Mouse (Mus musculus): ENCODE results near the gene Tubb4a. TPM values are rescaled to one million over a fixed set of nuclear protein-coding genes. Genes with fewer than 3 reads are reported as not detected.

Tubb4a gene
- total RNA-seq, 2 experiments from 2014 or later = 3.3 to 3.9 TPM

DNA sequence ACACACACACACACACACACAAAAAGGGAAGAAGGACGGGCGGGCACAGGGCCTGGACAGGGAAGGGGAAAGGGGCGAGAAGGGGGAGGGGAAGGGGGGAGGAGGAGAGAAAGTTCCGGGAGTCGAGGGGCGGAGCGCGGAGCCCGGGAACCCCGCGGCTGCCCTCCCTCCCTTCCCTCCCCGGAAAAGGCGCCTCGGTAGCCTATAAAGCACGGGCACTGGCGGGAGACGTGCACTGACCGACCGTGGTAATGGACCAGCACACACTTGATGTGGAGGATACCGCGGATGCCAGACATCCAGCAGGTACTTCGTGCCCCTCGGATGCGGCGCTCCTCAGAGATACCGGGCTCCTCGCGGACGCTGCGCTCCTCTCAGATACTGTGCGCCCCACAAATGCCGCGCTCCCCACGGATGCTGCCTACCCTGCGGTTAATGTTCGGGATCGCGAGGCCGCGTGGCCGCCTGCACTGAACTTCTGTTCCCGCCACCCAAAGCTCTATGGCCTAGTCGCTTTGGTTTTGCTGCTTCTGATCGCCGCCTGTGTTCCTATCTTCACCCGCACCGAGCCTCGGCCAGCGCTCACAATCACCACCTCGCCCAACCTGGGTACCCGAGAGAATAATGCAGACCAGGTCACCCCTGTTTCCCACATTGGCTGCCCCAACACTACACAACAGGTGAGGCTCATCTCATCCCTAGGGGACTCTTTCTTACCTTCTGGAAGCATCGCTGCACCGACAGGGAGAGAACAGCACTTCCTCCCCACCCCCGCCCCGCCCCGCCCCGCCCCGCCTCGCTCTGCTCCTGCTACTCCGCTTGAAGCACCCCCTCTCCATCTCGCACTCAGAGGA lies 17.8 kb upstream of the Tubb4a start, which contains the start of gene Tnfsf9:
Tnfsf9 (plus strand) TSS at position 145 of the 854 bp plus-strand sequence.
- intact Hi-C loops (cut with DNase I) = no loop called here
- DNase-seq = peak; percentile 36 to 51

DNA sequence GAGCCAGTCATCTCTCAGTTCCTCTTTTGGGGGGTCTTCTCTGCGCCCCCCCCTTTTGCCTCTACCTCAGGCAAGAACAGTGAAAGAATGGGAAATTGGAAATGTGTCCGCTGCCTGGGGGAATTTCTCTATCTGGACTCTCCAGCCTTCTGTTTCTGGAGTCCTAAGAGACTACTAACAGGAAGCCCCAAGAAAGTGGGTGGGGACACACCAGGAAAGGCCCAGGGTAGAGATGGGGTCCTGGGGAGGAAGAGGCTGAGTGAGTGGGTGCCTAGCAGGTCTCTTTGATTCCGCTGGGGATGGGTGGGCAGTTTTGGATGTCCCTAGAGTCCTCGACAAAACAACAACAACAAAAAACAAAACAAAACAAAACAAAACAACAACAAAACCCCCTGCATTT lies 16.9 kb upstream of the Tubb4a start:
- intact Hi-C loops (cut with DNase I) = no loop called here
- DNase-seq = no peak

DNA sequence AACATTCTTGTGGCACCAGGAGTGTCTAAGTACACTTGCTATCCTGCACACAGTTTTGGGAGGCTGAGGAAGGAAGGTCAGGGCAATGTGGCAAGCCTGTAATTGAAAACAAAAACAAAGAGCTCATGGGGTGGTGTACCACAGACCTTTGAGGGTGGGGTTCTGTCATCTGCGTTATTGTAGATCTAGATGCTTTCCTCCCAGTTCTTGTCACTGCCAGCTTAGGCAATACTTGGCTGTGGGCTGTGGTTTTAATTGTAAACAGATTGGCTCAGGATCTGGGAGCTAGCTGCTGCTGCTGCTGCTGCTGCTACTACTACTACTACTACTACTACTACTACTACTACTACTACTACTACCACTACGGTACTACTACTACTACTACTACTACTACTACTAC lies 14.7 kb upstream of the Tubb4a start:
- intact Hi-C loops (cut with DNase I) = no loop called here

DNA sequence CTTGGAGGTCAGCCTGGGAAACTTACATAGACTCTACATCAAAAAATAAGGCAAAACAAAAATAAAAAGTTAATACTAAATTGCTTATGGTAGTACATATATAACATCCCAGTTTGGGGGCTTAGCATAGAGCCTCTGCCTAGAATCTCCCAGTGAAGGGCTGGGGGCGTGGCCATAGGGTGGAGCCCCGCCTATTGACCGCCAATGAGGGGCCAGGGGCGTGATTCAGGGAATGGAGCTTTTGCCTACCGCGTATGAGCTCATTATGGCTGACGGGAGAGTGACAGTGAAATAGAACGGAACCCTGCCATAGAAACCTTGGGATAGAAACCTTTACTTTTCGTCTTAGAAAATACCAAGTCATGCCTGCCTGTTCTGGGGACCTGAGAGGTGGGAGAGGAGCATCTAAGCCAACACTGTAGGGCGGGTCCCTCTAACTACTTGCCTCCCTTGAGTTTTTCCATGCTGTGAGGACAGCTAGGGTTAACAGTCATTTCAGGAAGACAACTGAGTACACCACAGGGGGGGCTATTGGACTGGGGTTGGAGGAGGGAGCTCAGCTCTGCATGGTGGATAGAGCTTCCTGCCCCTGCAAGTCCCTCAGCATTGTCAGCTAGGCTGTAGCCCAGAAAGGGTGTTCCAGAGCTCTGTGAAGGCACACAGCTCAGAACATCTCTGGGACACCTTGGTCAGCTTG lies 12.2 kb upstream of the Tubb4a start:
- intact Hi-C loops (cut with DNase I) = loop anchor here (5.0 kb wide), 2 partner anchors 37 to 233 kb away; no protein-coding TSS in a partner anchor
- no peak for DNase-seq

More for the DNA sequence above, 14.7 kb upstream of the Tubb4a start:
- DNase-seq = no peak

DNA sequence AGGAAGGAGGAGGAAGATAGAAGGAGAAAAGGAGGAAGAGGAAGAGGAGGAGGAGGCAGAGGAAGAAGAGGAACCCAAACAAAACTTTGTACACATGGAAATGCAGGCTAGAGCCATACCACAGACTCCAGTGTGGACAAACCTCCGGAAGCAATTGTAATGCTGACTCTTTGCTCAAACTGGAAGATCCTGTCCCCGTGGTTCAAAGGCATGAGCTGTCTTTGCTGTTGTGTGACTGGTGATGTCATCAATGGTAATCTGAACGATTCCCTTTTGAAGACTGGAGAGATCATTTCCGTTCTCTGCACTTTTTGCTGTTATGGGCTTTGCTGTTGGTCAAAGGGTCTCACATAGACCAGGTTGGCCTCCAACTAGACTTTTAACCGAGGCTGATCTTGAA lies 10.7 kb upstream of the Tubb4a start:
- intact Hi-C loops (cut with DNase I) = loop anchor here (5.0 kb wide), 2 partner anchors 36 to 234 kb away; no protein-coding TSS in a partner anchor
- no peak for DNase-seq

DNA sequence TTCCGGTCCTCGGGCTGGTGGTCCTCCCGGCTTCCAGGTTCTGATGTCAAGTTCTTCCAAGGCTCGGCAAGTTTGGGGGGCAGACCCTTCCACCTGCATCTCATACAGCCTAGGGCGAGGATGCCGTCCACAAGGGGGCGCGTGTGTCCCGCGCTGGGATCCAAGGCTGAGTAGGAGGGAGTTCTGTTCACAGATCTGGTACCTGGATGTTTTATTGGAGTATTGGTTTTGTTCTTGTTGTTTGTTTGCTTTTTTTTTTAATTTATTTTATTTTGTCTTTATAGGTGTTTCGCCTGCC lies 9.0 kb upstream of the Tubb4a start:
- DNase-seq = peak; percentile 90 to 92
- intact Hi-C loops (cut with DNase I) = loop anchor here (1.0 to 5.0 kb wide), 3 partner anchors 34 to 236 kb away; no protein-coding TSS in a partner anchor

DNA sequence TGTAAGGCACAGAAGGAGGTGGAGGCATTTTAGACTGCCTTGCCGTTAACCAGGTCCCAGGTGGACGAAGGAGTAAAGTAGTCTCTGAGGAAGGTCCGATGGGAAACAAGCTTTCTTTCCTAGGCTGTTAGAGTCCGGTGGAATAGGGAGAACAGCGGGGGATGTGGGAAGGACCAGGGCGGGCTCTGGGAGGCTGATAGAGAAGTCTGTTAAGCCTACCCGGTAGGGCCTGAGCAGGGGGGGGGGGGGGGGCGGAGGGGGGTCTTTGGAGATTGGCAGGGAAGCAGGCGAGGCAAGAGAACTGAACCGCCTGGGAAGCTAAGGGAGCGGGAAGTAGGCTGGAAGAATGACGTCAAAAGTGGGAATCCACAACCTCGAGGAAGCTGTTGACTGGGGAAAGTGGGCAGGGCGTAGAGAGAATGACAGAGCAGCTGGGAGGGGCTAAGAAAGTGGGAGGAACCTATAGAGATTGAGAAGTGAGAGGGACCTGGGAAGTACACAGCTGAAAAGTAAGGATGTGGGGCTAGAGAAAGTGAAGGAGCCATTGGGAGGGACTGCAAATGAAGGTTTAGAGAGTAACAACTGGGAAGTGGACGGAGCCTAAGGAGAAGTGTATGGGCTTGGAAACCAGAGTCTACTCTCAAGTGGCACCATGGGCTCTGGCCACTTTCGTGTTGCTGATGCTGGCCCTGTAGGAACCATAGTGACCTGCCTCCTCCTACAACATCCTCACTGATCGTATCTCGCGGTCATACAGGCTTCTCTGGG lies 8.5 kb upstream of the Tubb4a start:
- peak; percentile 45 to 61 for DNase-seq
- intact Hi-C loops (cut with DNase I) = loop anchor here (1.0 to 5.0 kb wide), 3 partner anchors 34 to 236 kb away; no protein-coding TSS in a partner anchor

DNA sequence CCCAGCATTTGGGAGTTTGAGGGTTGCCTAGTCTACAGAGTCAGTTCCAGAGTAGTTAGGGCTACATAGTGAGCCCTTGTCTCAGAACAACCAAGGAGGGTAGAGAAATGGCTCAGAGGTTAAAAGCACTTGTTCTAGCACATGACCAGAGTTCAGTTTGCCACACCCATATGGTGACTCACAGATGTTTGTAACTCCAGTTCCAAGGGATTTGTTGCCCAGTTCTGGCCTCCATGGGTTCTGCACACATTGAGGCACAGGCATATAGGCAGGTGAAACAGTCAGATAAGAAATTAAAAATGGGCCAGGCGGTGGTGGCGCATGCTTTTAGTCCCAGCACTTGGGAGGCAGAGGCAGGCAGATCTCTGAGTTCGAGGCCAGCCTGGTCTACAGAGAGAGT lies 6.6 kb upstream of the Tubb4a start:
- intact Hi-C loops (cut with DNase I) = no loop called here
- no peak for DNase-seq

DNA sequence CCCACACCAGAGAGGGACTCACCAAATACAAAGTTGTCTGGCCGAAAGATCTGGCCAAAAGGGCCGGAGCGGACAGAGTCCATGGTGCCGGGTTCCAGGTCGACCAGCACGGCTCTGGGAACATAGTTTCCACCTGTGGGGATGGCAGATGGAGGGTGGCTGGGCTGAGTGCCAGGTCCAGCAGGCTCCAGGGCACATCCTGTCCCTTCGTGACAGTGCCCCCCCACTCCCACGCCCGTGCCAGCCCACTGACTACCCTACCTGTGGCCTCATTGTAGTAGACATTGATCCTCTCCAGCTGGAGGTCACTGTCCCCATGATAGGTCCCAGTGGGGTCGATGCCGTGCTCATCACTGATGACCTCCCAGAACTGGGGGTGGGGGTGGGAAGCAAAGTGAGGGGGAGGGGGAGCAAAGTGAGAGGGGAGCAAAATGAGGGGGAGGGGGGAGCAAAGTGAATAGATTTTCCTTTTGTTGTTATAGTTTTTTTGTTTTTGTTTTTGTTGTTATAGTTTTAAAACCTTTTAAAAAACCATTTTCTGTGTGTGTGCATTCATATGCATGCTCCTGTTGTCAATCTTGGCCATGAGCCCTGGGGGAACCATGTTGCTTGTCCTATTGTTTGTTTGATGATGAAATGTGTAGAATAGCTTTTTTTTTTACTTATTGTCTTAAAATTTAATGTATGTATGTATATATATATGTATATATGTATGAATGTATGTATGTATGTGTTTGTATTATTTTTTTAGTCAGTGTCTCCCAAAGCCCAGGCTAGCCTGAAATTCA lies 1.4 kb downstream of the Tubb4a start:
- intact Hi-C loops (cut with DNase I) = no loop called here
- no peak for DNase-seq

DNA sequence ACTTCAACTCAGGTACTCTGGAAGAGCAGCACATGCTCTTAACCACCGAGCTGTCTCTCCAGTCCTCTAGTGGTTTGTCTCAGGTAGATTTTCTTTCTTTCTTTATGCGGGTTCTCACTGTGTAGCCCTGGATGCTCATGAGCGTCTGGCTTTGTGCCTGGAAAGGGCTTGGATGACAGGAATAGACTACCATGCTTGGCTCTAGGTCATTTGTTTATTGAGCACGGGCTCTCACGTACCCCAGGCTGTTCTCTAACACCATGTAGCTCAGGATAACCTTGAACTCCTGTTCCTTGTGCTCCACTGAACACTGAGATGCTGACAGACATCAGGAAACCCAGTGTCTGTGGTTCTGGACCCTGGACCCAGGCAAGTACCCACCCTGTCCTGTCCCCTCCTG lies 5.1 kb downstream of the Tubb4a start:
- intact Hi-C loops (cut with DNase I) = no loop called here
- DNase-seq = no peak

DNA sequence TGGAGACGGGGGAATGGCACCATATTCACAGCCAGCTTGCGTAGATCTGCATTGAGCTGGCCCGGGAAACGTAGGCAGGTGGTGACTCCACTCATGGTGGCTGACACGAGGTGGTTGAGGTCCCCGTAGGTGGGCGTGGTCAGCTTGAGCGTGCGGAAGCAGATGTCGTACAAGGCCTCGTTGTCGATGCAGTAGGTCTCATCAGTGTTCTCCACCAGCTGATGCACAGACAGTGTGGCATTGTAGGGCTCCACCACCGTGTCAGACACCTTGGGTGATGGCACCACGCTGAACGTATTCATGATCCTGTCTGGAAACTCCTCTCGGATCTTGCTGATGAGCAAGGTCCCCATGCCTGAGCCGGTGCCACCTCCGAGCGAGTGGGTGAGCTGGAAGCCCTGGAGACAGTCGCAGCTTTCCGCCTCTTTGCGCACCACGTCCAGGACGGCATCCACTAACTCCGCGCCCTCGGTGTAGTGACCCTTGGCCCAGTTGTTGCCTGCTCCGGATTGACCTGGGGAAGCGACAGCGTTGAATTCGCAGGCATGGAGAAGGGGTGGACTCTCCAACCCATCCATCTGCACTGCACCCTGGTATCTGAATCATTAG lies 6.2 kb downstream of the Tubb4a start:
- DNase-seq = no peak
- intact Hi-C loops (cut with DNase I) = no loop called here

DNA sequence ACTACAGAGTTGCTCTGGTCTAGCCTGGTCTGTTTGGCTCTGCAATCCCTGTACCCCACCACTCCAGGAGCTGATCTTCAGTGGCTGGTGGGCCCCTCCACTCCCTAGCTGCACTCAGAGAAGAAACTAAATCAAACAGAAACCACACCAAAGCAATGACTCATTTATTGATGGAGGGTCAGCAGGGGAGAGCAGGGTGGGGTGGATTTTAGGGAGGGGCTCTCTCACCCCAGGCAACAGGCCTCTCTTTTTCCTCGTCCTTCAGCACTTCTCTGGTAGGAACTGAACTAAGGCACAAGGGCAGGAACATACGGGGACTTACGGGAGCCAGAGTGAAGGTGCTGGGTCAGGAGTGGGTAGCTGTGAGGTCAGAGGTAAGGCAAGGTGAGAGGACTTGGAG lies 7.7 kb downstream of the Tubb4a start:
- intact Hi-C loops (cut with DNase I) = no loop called here
- DNase-seq = no peak

DNA sequence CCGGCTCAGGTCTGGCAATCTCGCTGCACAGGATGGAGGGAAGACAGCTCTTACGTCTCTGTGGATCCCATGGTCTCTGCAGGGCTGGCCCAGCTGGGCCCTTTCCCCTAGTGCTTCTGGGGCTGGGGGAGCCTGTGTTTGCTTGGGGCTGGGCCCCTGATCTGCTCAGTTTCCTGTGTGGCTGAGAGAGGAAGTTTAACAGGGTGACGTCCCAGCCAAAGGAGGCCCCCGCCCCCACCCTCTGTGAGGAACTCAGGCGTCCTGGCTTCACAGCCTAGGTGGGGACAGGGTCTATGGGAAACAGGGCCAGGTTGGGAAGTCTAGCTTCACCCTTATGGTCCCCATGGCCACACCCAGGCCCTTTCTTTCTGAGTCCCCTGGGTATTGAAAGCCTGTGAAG lies 9.2 kb downstream of the Tubb4a start, which contains the start of gene Dennd1c:
Dennd1c (minus strand) TSS at position 179 of the 400 bp plus-strand sequence.
- intact Hi-C loops (cut with DNase I) = no loop called here
- DNase-seq = peak in 1 of 2 experiments; percentile 25

DNA sequence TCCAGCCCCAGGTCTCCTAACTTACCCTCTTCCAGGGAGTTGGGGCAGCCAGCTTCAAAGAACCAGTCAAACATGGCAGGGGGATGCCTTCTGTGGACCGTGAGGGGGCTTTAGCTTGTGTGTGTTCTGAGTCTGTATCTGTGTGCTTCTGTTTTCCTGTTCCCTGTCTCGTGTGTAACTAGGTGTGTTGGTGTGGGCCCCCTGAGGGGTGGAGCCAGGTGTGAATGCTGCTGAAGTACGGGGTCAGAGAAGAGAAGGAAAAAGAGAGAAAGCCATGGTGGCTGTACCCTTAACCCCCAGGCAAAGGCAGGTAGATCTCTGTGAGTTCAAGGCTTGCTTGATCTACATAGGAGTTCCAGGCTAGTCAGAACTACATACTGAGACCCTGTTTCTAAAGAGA lies 10.7 kb downstream of the Tubb4a start:
- no peak for DNase-seq

DNA sequence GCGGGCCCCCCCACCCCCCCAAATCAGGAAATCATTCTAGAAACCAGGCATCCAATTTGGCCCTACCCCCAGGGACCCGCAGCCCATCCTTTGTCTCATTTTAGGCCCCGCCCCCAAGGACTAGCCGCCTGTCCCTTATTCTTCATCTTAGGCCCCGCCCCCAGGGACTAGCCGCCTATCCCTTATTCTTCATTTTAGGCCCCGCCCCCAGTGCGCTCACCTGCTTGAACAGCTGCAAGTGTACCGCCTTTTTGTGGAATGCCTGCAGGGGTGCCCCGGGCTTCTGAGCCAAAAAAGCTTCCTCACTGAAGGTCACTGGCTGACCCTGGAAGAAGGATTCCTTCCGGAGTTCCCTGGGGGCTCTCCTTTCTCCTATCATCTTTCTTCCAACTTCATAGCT lies 16.9 kb downstream of the Tubb4a start:
- intact Hi-C loops (cut with DNase I) = no loop called here
- DNase-seq = no peak

More for the DNA sequence above, 10.7 kb downstream of the Tubb4a start:
- intact Hi-C loops (cut with DNase I) = no loop called here

DNA sequence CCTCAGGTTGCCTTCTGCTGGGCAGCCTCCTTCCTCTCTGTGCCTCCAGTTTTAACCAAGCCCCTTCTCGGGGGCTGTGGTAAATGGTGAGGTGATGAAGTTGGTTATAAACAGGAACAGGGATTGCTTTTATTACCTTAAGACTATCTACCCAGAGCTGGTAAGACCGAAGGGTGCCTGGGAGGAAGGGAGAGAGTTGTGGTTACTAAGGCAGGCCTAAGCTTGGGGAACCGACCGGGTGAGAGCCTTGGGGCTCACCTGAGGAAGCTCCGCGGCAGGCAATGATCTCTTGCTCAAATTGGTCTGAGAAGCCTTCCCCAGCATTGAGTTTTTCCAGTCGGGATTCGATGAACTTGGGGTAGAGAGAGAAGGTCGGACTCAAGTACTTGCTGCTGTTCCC lies 17.3 kb downstream of the Tubb4a start:
- no peak for DNase-seq
- intact Hi-C loops (cut with DNase I) = no loop called here

DNA sequence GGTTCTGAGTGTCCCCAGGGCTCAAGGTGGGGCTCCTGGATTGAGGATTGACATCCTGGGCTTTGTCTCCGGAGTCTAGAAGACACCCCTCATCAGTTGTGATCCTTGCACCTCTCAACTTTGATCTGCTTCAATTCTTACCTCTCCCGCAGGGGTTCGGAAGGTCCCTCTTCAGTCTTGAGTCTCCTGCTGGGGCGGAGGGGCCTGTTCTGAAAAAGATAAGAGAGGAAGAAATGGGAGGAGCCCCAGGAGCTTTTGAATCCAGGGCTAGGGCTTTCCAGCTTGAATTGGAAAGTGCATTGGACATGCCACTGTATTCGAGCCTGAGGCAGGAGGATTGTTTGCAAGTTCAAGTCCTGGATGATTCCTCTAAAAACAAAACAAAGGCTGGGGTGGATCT lies 20.7 kb downstream of the Tubb4a start:
- no peak for DNase-seq
- intact Hi-C loops (cut with DNase I) = no loop called here

DNA sequence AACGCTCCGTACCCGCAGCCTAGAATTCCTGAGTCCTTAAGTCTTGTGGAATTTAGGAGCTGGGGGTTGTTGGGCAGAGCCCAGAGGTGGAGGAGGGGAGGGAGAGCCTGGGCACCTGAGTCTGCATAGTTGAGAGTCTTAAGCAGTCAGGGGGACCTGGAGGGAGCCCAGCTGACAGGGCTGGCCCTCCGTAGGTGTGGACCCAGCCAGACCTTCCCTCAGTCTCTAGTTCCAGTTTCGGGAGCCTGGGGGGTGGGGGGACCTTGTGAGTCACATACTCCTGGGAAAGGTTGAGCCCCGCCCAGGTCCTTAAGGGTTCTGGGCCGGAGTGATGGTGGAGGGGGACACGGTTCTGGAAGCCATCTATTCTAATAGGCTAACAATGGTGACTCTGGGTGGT lies 24.6 kb downstream of the Tubb4a start:
- intact Hi-C loops (cut with DNase I) = loop anchor here (5.0 kb wide), 1 partner anchor 34 kb away; no protein-coding TSS in a partner anchor
- no peak for DNase-seq

DNA sequence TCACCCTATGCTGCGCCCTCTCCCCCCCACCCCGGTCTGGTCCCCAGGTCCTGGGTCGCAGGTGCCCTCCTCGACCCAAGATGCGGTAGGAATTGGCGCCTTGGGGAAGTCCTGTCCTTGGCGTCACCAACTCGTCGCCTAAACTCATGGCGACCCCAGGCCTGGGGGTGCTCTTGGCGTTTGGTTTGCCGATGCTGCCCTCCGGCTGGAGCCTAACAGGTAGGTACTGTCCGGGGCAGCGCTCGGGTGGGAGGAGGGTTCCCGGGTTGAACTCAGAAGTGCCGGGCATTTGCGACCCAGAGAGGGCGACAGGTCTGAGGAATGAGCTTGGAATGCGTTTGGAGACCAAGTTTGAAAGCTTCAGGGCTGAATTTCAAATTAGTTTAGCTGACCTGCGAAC lies 25.0 kb downstream of the Tubb4a start:
- no peak for DNase-seq
- intact Hi-C loops (cut with DNase I) = loop anchor here (5.0 kb wide), 1 partner anchor 35 kb away; no protein-coding TSS in a partner anchor
